Mouse (Mus musculus) C2C12 (cell line): ENCODE data around the gene Atf2. TPM values are rescaled to one million over a fixed set of nuclear protein-coding genes. Genes with fewer than 3 reads are reported as not detected.

Experiments used
- H3K27me3 ChIP-seq: one replicate; pipeline ENCODE4 v1.6.1; 2011; ENCODE audit not compliant: control insufficient read depth, insufficient read depth, insufficient read length
- H3K36me3 ChIP-seq: one replicate; pipeline ENCODE4 v1.6.1; 2011; ENCODE audit not compliant: control insufficient read depth, insufficient read depth
- H3K4me3 ChIP-seq: one replicate; pipeline ENCODE4 v1.5.1; 2011; ENCODE audit warnings: mild to moderate bottlenecking, control low read depth; ENCODE audit not compliant: poor library complexity, insufficient read depth, severe bottlenecking
- H3K79me2 ChIP-seq: one replicate; pipeline ENCODE4 v1.6.1; 2011; ENCODE audit not compliant: control insufficient read depth, insufficient read depth
- H3K79me3 ChIP-seq: one replicate; pipeline ENCODE4 v1.6.1; 2011; ENCODE audit warnings: low read depth, control low read depth
- H3ac ChIP-seq: one replicate; pipeline ENCODE3; 2011; ENCODE audit warnings: low read depth; ENCODE audit not compliant: control insufficient read depth, insufficient read length
- CEBPB ChIP-seq: IDR thresholded peaks from one replicate; pipeline ENCODE4 v1.6.1; 2011; ENCODE audit warnings: low read depth, mild to moderate bottlenecking, control low read depth, moderate library complexity
- CTCF ChIP-seq: IDR thresholded peaks from one replicate; pipeline ENCODE4 v1.5.1; 2011; ENCODE audit not compliant: control insufficient read depth, insufficient read depth, insufficient read length
- FOSL1 ChIP-seq: IDR thresholded peaks from one replicate; pipeline ENCODE4 v1.8.0; 2011; ENCODE audit warnings: mild to moderate bottlenecking, low read length; ENCODE audit not compliant: poor library complexity, insufficient read depth, severe bottlenecking
- MAX ChIP-seq: IDR thresholded peaks from one replicate; pipeline ENCODE4 v1.6.1; 2011; ENCODE audit warnings: mild to moderate bottlenecking, control low read depth
- MYOD1 ChIP-seq: IDR thresholded peaks from one replicate; pipeline ENCODE4 v1.6.1; 2011; ENCODE audit warnings: low read depth; ENCODE audit not compliant: control insufficient read depth, insufficient read length
- MYOG ChIP-seq: IDR thresholded peaks from one replicate; pipeline ENCODE4 v1.6.1; 2011; ENCODE audit not compliant: control insufficient read depth, insufficient read length; ENCODE audit errors: extremely low read depth
- USF1 ChIP-seq: IDR thresholded peaks from one replicate; pipeline ENCODE4 v1.6.1; 2011; ENCODE audit warnings: low read depth, mild to moderate bottlenecking, control low read depth, moderate library complexity
- long read RNA-seq, 2 experiments: library from polyadenylated mRNA; unstranded; transcript quantifications; one replicate each; pipeline ENCODE4 v2.0.0; 2019 to 2020
- polyA plus RNA-seq: library from polyadenylated mRNA; unstranded; fragments of >200 nt; fragmentation: generic; extraction: Trizol; gene quantifications from one replicate; pipeline ENCODE4 v1.2.1, GENCODE M21; 2012; ENCODE audit warnings: missing spikeins

The Atf2 gene
- polyA plus RNA-seq: 7.7 TPM
- long read RNA-seq, experiment 1, full-length matches to known transcripts: 9 of 19 reads
- long read RNA-seq, experiment 1, partial matches to known transcripts: 2 of 19 reads
- long read RNA-seq, experiment 1, other reads (novel, unspliced or antisense): 8 of 19 reads
- long read RNA-seq, experiment 2, full-length matches to known transcripts: 62 of 123 reads
- long read RNA-seq, experiment 2, partial matches to known transcripts: 7 of 123 reads
- long read RNA-seq, experiment 2, other reads (novel, unspliced or antisense): 54 of 123 reads

DNA sequence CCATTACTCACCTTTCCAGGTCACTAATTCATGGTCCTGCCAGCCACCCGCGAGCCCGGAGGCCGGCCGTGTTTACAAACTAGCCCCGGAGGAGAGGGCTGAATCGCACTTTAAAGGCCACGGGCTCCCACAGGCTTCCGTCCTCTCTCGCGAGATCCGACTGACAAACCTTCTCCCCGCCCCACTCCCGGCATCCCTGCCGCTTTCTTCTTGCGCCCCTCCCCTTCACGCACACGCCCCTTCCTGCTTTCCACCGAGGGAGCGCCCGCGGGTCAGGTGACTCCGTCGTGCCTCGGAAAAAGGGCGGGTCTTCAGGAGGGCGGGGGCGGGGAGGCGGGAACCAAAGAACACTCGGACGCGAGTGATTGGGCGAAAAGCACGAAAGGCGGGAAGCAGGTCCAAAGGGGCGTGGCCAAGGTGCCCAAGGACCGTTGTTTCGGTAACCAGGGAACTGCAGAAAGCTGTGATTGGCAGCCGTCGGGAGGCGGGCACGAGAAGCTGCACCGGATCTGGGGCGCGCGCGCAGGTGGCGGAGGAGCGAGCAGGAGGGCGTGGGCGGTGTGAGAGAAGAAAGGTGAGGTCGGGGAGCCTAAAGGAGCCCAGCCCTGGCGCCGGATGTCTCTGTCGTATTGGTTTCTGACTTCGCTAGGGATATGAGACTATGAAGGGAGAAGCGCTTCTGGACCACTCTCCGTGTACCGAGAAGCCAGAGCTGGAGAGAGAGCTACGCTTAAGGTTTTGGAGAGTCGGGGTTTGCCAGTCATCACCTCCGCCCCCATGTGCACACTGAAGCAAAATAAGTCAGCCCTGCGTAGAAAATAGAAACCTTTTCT lies at the start of gene Atf2:
Atf2 (minus strand) TSS at position 176 of the 833 bp plus-strand sequence.
- peaks cover 47% of the 10 kb centered on the region for H3K79me2 ChIP-seq
- no peak for TF ChIP-seq CEBPB
- peak; percentile 68 for TF ChIP-seq USF1
- peak; percentile 50 for TF ChIP-seq MAX

DNA sequence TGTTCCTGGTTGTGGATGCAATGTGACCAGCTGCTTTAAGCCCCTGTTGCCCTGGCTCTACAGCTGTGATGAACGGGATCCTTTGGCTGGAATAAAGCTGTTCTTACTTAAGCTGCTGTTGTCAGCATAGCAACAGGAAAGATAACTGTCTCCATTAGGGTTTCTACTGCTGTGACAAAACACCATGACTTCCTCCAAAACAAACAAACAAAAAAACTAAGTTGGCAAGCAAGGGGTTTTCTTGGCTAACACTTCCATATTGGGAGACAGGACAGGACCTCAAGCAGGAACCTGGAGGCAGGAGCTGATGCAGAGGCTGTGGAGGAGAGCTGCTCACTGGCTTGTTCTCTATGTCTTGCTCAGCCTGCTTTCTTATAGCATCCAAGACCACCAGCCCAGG lies 48.8 kb upstream of the Atf2 start:
- no peak overlapping the region for H3K4me3 ChIP-seq
- no peak for TF ChIP-seq CEBPB

More for the DNA sequence above, at the start of gene Atf2:
- Histone ChIP-seq H3K4me3 (peak within 1 kb of the TSS; percentile 99), H3ac (peak within 1 kb of the TSS; percentile 94), H3K36me3 (peaks cover 3% of the 10 kb centered on the region), H3K27me3 (no peaks in the 10 kb centered on the region), H3K79me3 (peaks cover 43% of the 10 kb centered on the region)

DNA sequence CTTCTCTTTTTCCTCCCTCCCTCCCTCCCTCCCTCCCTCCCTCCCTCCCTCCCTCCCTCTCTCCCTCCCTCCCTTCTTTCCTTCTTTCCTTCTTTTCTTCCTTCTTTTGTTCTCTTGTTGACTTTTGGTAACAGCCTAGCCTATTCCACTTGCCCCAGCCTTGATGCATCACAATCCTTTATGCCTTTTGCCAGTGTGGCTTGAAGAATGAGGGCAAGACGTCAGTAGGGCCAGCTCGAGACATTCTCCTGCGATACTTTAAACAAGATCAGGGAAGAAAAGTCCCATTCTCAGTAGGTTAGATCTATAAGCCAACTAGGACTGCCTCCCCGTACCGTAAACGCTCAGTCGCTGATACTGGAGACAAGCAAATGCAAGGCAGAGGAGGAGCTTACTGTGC lies 48.0 kb upstream of the Atf2 start:
- no peaks in the 10 kb centered on the region for H3K36me3 ChIP-seq
- H3K27me3 ChIP-seq: peaks cover 3% of the 10 kb centered on the region
- no peaks in the 10 kb centered on the region for H3K79me3 ChIP-seq
- no peak overlapping the region for H3K4me3 ChIP-seq
- TF ChIP-seq CEBPB: no peak
- no peak for TF ChIP-seq CTCF
- TF ChIP-seq USF1: no peak
- no peak for TF ChIP-seq MYOG
- TF ChIP-seq FOSL1: no peak
- TF ChIP-seq MAX: no peak
- TF ChIP-seq MYOD1: no peak
- no peak overlapping the region for H3ac ChIP-seq
- H3K79me2 ChIP-seq: no peaks in the 10 kb centered on the region

More for the DNA sequence above, 48.8 kb upstream of the Atf2 start:
- Histone ChIP-seq H3K36me3 (no peaks in the 10 kb centered on the region), H3K79me3 (no peaks in the 10 kb centered on the region), H3K27me3 (peaks cover 3% of the 10 kb centered on the region), H3ac (no peak overlapping the region), H3K79me2 (no peaks in the 10 kb centered on the region)

DNA sequence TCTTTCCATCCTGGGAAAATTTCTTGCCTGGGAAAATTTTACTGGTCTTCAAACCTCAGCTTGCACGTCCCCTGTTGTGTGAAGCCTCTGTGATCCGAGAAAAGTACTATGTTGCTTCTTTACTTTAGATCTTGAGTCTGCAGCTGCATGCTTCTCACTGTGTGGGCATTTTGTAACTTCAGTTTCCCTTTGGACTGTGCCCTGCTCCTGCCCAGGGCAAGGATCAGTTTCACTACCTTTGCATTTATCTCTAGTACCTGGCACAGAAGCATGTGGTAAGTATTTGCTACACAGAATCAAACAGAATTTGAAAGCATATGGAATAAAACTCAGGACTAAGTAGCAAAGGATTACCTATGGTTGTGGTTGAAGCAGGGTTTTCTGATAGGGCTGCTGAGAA lies 46.5 kb upstream of the Atf2 start:
- H3K36me3 ChIP-seq: no peaks in the 10 kb centered on the region
- no peak overlapping the region for H3ac ChIP-seq
- H3K4me3 ChIP-seq: no peak overlapping the region
- no peaks in the 10 kb centered on the region for H3K79me3 ChIP-seq
- no peaks in the 10 kb centered on the region for H3K79me2 ChIP-seq
- TF ChIP-seq CTCF (no peak), MYOD1 (no peak), MAX (no peak), USF1 (no peak), MYOG (no peak), FOSL1 (no peak), CEBPB (no peak)
- H3K27me3 ChIP-seq: peaks cover 3% of the 10 kb centered on the region

DNA sequence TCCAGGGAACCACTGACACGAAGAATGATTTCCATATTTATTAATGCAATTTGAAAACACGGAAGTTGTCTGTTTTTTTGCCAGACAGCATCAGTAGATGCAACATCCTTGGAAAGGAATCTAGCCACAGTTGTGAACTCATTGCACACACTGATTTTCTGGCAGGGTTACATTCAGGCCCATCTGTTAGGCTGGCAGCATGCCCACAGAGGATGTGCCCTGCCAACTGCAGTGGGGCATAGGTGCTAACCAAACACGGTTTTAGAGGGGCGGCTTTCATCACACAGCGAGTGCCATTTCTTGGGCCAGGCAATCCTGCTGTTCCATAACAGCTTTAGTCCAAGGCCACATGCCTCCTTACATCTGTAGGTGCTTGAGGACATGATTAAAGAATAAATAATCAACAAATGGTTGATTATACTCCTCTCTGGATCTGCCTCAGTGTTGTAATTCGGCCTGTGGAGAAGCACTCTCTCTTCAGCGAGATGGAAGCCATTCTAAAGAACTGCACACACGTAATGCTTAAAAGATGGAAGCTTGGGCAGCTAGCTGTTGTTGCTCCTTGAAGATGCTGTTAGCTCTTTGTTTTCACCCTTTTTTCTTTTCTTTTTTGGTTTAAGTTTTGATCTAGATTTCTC lies 40.4 kb upstream of the Atf2 start:
- Histone ChIP-seq H3K4me3 (no peak overlapping the region), H3K79me3 (no peaks in the 10 kb centered on the region), H3K36me3 (no peaks in the 10 kb centered on the region), H3K79me2 (no peaks in the 10 kb centered on the region), H3K27me3 (peaks cover 10% of the 10 kb centered on the region), H3ac (no peak overlapping the region)
- TF ChIP-seq CEBPB (no peak), USF1 (no peak), FOSL1 (no peak), MAX (no peak), MYOD1 (no peak), MYOG (no peak), CTCF (no peak)
